Mouse (Mus musculus) neural tube, embryonic 12.5 days (tissue): Measurements from ENCODE around the gene Itga6. TPM values are rescaled to one million over a fixed set of nuclear protein-coding genes. Genes with fewer than 3 reads are reported as not detected.
"Not testable (repeated sequence)": the region's sequence is repeated elsewhere in the genome, so short reads cannot be mapped to it uniquely, and the experiment has no call there.

Experiments used
- ATAC-seq: fragments of 200-750 bp; cut with Nextera tagmentation; 2 replicates; pipeline ENCODE4 v1.8.0; 2017; ENCODE audit warnings: low read depth, mild to moderate bottlenecking, moderate TSS enrichment, moderate library complexity; ENCODE audit not compliant: low FRiP score
- H3K27ac ChIP-seq: fragments of 300-500 bp; sonication (generic); 2 replicates; pipeline ENCODE4 v1.5.1; 2016
- H3K27me3 ChIP-seq: fragments of 300-500 bp; sonication (generic); replicated peaks from 2 replicates; pipeline ENCODE4 v1.6.1; 2016; ENCODE audit warnings: mild to moderate bottlenecking
- H3K36me3 ChIP-seq: fragments of 300-500 bp; sonication (generic); 2 replicates; pipeline ENCODE4 v1.6.1; 2016; ENCODE audit warnings: mild to moderate bottlenecking
- H3K4me1 ChIP-seq: fragments of 300-500 bp; sonication (generic); 2 replicates; pipeline ENCODE4 v1.6.1; 2016
- H3K4me2 ChIP-seq: fragments of 300-500 bp; sonication (generic); replicated peaks from 2 replicates; pipeline ENCODE4 v1.6.1; 2016; ENCODE audit warnings: mild to moderate bottlenecking
- H3K4me3 ChIP-seq: fragments of 300-500 bp; sonication (generic); 2 replicates; pipeline ENCODE4 v1.5.1; 2016
- H3K9ac ChIP-seq: fragments of 300-500 bp; sonication (generic); 2 replicates; pipeline ENCODE4 v1.6.1; 2016; ENCODE audit warnings: mild to moderate bottlenecking
- H3K9me3 ChIP-seq: fragments of 300-500 bp; sonication (generic); 2 replicates; pipeline ENCODE4 v1.6.1; 2016; ENCODE audit warnings: mild to moderate bottlenecking
- WGBS: fragments of 180-500 bp; shearing (Covaris S2); methylation state at CpG from one replicate; pipeline ENCODE4 v1.1.7; 2016; 5-methylcytosine and 5-hydroxymethylcytosine counted together
- polyA plus RNA-seq: library from polyadenylated mRNA; unstranded; fragments of >200 nt; fragmentation: Nextera tagmentation; extraction: Ambion mirVana; gene quantifications from 2 replicates; pipeline ENCODE4 v1.2.1, GENCODE M21; 2016

Gene Itga6
- polyA plus RNA-seq, 1 experiment from 2014 or later: 35.7 TPM

- ATAC-seq: no peak
- H3K27me3 ChIP-seq: no peaks in the 10 kb centered on the region
- no peak overlapping the region for H3K4me2 ChIP-seq
- no peak overlapping the region for H3K4me3 ChIP-seq
- WGBS: 95% methylated on average over 13 of the region's 13 CpGs
- peaks cover 10% of the 10 kb centered on the region for H3K4me1 ChIP-seq
- no peak overlapping the region for H3K9ac ChIP-seq
- no peaks in the 10 kb centered on the region for H3K9me3 ChIP-seq
- no peaks in the 10 kb centered on the region for H3K36me3 ChIP-seq
- no peak overlapping the region for H3K27ac ChIP-seq
Measured at GRCm38 (mm10) chr2:71895596-71896286, 150.3 kb downstream of the Itga6 start.

GRCm38 (mm10) chr2:71897420-71897819 is 152.0 kb downstream of the Itga6 start:
- H3K27ac ChIP-seq: no peak overlapping the region
- no peaks in the 10 kb centered on the region for H3K27me3 ChIP-seq
- no peaks in the 10 kb centered on the region for H3K9me3 ChIP-seq
- no peak for ATAC-seq
- H3K4me1 ChIP-seq: peaks cover 10% of the 10 kb centered on the region
- no peak overlapping the region for H3K9ac ChIP-seq
- H3K4me3 ChIP-seq: no peak overlapping the region
- H3K4me2 ChIP-seq: 0 out of 2 replicates have a peak overlapping the region, but pooled peaks have one; percentile 9
- WGBS: 30% methylated on average over 12 of the region's 12 CpGs
- no peaks in the 10 kb centered on the region for H3K36me3 ChIP-seq

GRCm38 (mm10) chr2:71898335-71898856 is 153.0 kb downstream of the Itga6 start:
- 50% methylated on average over 8 of the region's 8 CpGs for WGBS
- H3K4me2 ChIP-seq: no peak overlapping the region
- no peaks in the 10 kb centered on the region for H3K27me3 ChIP-seq
- no peak overlapping the region for H3K27ac ChIP-seq
- H3K4me3 ChIP-seq: no peak overlapping the region
- ATAC-seq: no peak
- H3K9ac ChIP-seq: no peak overlapping the region
- H3K4me1 ChIP-seq: peaks cover 10% of the 10 kb centered on the region
- no peaks in the 10 kb centered on the region for H3K36me3 ChIP-seq
- no peaks in the 10 kb centered on the region for H3K9me3 ChIP-seq

GRCm38 (mm10) chr2:71899886-71900285 is 154.5 kb downstream of the Itga6 start:
- Histone ChIP-seq H3K4me2 (no peak overlapping the region), H3K9ac (no peak overlapping the region), H3K4me3 (no peak overlapping the region), H3K9me3 (no peaks in the 10 kb centered on the region), H3K36me3 (no peaks in the 10 kb centered on the region), H3K27me3 (no peaks in the 10 kb centered on the region), H3K27ac (no peak overlapping the region), H3K4me1 (peaks cover 10% of the 10 kb centered on the region)
- ATAC-seq: no peak
- WGBS: 90% methylated on average over 15 of the region's 15 CpGs

GRCm38 (mm10) chr2:71905154-71905553 is 159.7 kb downstream of the Itga6 start:
- no peaks in the 10 kb centered on the region for H3K9me3 ChIP-seq
- H3K4me3 ChIP-seq: no peak overlapping the region
- no peak overlapping the region for H3K4me2 ChIP-seq
- no peak overlapping the region for H3K27ac ChIP-seq
- H3K4me1 ChIP-seq: no peaks in the 10 kb centered on the region
- 93% methylated on average over 7 of the region's 7 CpGs for WGBS
- H3K9ac ChIP-seq: no peak overlapping the region
- no peaks in the 10 kb centered on the region for H3K27me3 ChIP-seq
- ATAC-seq: no peak
- no peaks in the 10 kb centered on the region for H3K36me3 ChIP-seq

GRCm38 (mm10) chr2:71906356-71906755 is 160.9 kb downstream of the Itga6 start:
- not testable (repeated sequence) for H3K36me3 ChIP-seq, H3K4me1 ChIP-seq, H3K4me3 ChIP-seq, H3K27ac ChIP-seq, H3K9ac ChIP-seq, ATAC-seq, H3K4me2 ChIP-seq, H3K27me3 ChIP-seq, H3K9me3 ChIP-seq
- 91% methylated on average over 8 of the region's 8 CpGs for WGBS

Other genes starting within 250 kb of the Itga6 start
- gene Dlx1, start 217.5 kb upstream of the Itga6 start, polyA plus RNA-seq: 1.2 and 1.6 TPM in 2 replicates
- gene Dlx2, start 198.9 kb upstream of the Itga6 start, polyA plus RNA-seq: 1.4 and 1.6 TPM in 2 replicates
- gene Pdk1, start 127.6 kb downstream of the Itga6 start, polyA plus RNA-seq: 18.2 and 19.6 TPM in 2 replicates
- 19.1 and 24.0 TPM in 2 replicates for gene Rapgef4, start 235.6 kb downstream of the Itga6 start, polyA plus RNA-seq